ENCODE assay signal across 8 mouse cellular contexts in genomic region chr4:32351236-32351635, GRCm38 (mm10).
A peak's percentile ranks its signal among the peaks of the same experiment; 100 is the strongest.
DNase-seq lines count a peak whose midpoint lies in the region; ATAC-seq and TF ChIP-seq lines count a peak whose summit lies in the region.

No protein-coding gene starts in this region.

- no peak overlapping the region for H3K9ac ChIP-seq in lung, postnatal 0 days (replicated peaks; ENCODE audit: low read depth)
- no peak overlapping the region for H3K9ac ChIP-seq in embryonic facial prominence, embryonic 14.5 days (ENCODE audit: low read depth, low read length)
- H3K9ac ChIP-seq in hindbrain, embryonic 16.5 days (ENCODE audit: low read depth, low read length), result peak overlapping the region; percentile 13; the same call in 1 of the 2 replicates
- peak overlapping the region; percentile 47 for H3K9ac ChIP-seq in neural tube, embryonic 13.5 days

- peaks cover 6% of the 10 kb centered on the region for H3K4me1 ChIP-seq in lung, postnatal 0 days (ENCODE audit: insufficient read depth, low read depth, low read length)
- peaks cover 15% of the 10 kb centered on the region for H3K4me1 ChIP-seq in embryonic facial prominence, embryonic 14.5 days (ENCODE audit: control insufficient read depth, insufficient read depth, low read length)
- peaks cover 24% of the 10 kb centered on the region for H3K4me1 ChIP-seq in hindbrain, embryonic 16.5 days (ENCODE audit: control insufficient read depth, insufficient read depth, low read depth, low read length)
- peaks cover 66% of the 10 kb centered on the region for H3K4me1 ChIP-seq in neural tube, embryonic 13.5 days (replicated peaks)

- TF ChIP-seq EP300 in lung, postnatal 0 days (IDR thresholded peaks at IDR 0.05), result no peak

- H3K36me3 ChIP-seq in lung, postnatal 0 days (ENCODE audit: insufficient read depth, low read length), result no peaks in the 10 kb centered on the region
- no peaks in the 10 kb centered on the region for H3K36me3 ChIP-seq in embryonic facial prominence, embryonic 14.5 days (ENCODE audit: control insufficient read depth, insufficient read depth, low read length)
- H3K36me3 ChIP-seq in hindbrain, embryonic 16.5 days (ENCODE audit: control insufficient read depth, insufficient read depth, low read length), result no peaks in the 10 kb centered on the region
- no peaks in the 10 kb centered on the region for H3K36me3 ChIP-seq in neural tube, embryonic 13.5 days

- H3K4me3 ChIP-seq in lung, postnatal 0 days (ENCODE audit: low read depth, low read length), result no peak overlapping the region
- H3K4me3 ChIP-seq in embryonic facial prominence, embryonic 14.5 days (ENCODE audit: low read depth, low read length), result no peak overlapping the region
- H3K4me3 ChIP-seq in hindbrain, embryonic 16.5 days (ENCODE audit: low read length), result no peak overlapping the region
- H3K4me3 ChIP-seq in neural tube, embryonic 13.5 days, result no peak overlapping the region

- ATAC-seq in lung, postnatal 0 days, result peak; percentile 67
- peak; percentile 65; the same call in 1 of the 2 replicates for ATAC-seq in embryonic facial prominence, embryonic 14.5 days (ENCODE audit: low read depth)
- ATAC-seq in hindbrain, embryonic 16.5 days, result peak; percentile 46
- peak; percentile 78 for ATAC-seq in neural tube, embryonic 13.5 days (ENCODE audit: low read depth)

- no peaks in the 10 kb centered on the region for H3K27me3 ChIP-seq in lung, postnatal 0 days (replicated peaks; ENCODE audit: insufficient read depth, low read length)
- no peaks in the 10 kb centered on the region for H3K27me3 ChIP-seq in embryonic facial prominence, embryonic 14.5 days (replicated peaks; ENCODE audit: control insufficient read depth, insufficient read depth, low read length)
- H3K27me3 ChIP-seq in hindbrain, embryonic 16.5 days (replicated peaks; ENCODE audit: control insufficient read depth, insufficient read depth, low read length), result no peaks in the 10 kb centered on the region
- no peaks in the 10 kb centered on the region for H3K27me3 ChIP-seq in neural tube, embryonic 13.5 days

- H3K27ac ChIP-seq in lung, postnatal 0 days (ENCODE audit: low read length), result peak overlapping the region; percentile 64
- H3K27ac ChIP-seq in embryonic facial prominence, embryonic 14.5 days (replicated peaks; ENCODE audit: low read depth, low read length), result 0 out of 2 replicates have a peak overlapping the region, but pooled peaks have one; percentile 6
- no peak overlapping the region; the same call in 1 of the 2 replicates for H3K27ac ChIP-seq in hindbrain, embryonic 16.5 days (ENCODE audit: low read depth, low read length)
- peak overlapping the region; percentile 70 for H3K27ac ChIP-seq in neural tube, embryonic 13.5 days (replicated peaks)

- H3K4me2 ChIP-seq in lung, postnatal 0 days (replicated peaks; ENCODE audit: low read depth, low read length), result no peak overlapping the region; the same call in 1 of the 2 replicates
- no peak overlapping the region for H3K4me2 ChIP-seq in embryonic facial prominence, embryonic 14.5 days (ENCODE audit: low read depth, low read length)
- peak overlapping the region; percentile 35 for H3K4me2 ChIP-seq in hindbrain, embryonic 16.5 days (ENCODE audit: low read length)
- H3K4me2 ChIP-seq in neural tube, embryonic 13.5 days, result peak overlapping the region; percentile 42

- no peak for TF ChIP-seq CTCF in lung, postnatal 0 days (IDR thresholded peaks at IDR 0.05)

- no peaks in the 10 kb centered on the region for H3K9me3 ChIP-seq in lung, postnatal 0 days (ENCODE audit: low read length)
- H3K9me3 ChIP-seq in embryonic facial prominence, embryonic 14.5 days (ENCODE audit: control insufficient read depth, low read length), result no peaks in the 10 kb centered on the region
- H3K9me3 ChIP-seq in hindbrain, embryonic 16.5 days (ENCODE audit: control insufficient read depth, low read length), result no peaks in the 10 kb centered on the region
- H3K9me3 ChIP-seq in neural tube, embryonic 13.5 days, result no peaks in the 10 kb centered on the region

- DNase-seq in lung, postnatal 0 days (ENCODE audit: low spot score), result peak; percentile 55
- DNase-seq in lung, adult 18-20 months, result no peak
- DNase-seq in embryonic facial prominence, embryonic 14.5 days (ENCODE audit: low spot score), result no peak
- DNase-seq in layer of hippocampus, adult 11-12 months (ENCODE audit: low spot score), result no peak
- DNase-seq in layer of hippocampus, postnatal 10 days (ENCODE audit: low spot score in 2 of 2), result no peak
- DNase-seq in layer of hippocampus, adult 18-20 months (ENCODE audit: low spot score in 2 of 2), result no peak

- WGBS in lung, postnatal 0 days, result 34% methylated on average over 10 of the region's 10 CpGs
- WGBS in embryonic facial prominence, embryonic 14.5 days, result 23% methylated on average over 10 of the region's 10 CpGs
- WGBS in hindbrain, embryonic 16.5 days, result 9% methylated on average over 10 of the region's 10 CpGs
- whole genome bisulfite sequencing in neural tube, embryonic 13.5 days, result 3% methylated on average over 10 of the region's 10 CpGs

Comparison
In these comparisons a context has a peak if more than half of its experiments do, and no peak if none do; other contexts are left out.
1. H3K4me2 ChIP-seq: peak in hindbrain, embryonic 16.5 days (single experiment) and neural tube, embryonic 13.5 days (single experiment); none in lung, postnatal 0 days (single experiment) and embryonic facial prominence, embryonic 14.5 days (single experiment).
2. H3K9ac ChIP-seq: peak in hindbrain, embryonic 16.5 days (single experiment) and neural tube, embryonic 13.5 days (single experiment); none in lung, postnatal 0 days (single experiment) and embryonic facial prominence, embryonic 14.5 days (single experiment).
3. Peak in every context shown above with its lines, with median percentiles within 50 percentile points of each other: ATAC-seq.